Mouse (Mus musculus) stomach, postnatal 0 days (tissue): ENCODE measurements at regions not wholly inside any gene's neighbourhood (a gene's known extent, or its start where the extent isn't known, plus 50 kb on each side); places are given as distances from the start of the nearest gene placed in this dataset.

Source experiments
- CTCF ChIP-seq: IDR thresholded peaks from 2 replicates; pipeline ENCODE4 v1.5.1; 2016; ENCODE audit warnings: antibody characterized with exemption, low read depth, mild to moderate bottlenecking, moderate library complexity
- EP300 ChIP-seq: optimal IDR thresholded peaks from 2 replicates; pipeline ENCODE3; 2016; ENCODE audit warnings: antibody characterized with exemption

GRCm38 (mm10) chr9:47059339-47060005 is 60.9 kb downstream of the Gm4791 start:
- TF ChIP-seq CTCF (no peak), EP300 (no peak)
